Mouse (Mus musculus) spleen, adult 2 months (tissue): ENCODE data around the gene Pkd1.

Source experiments
- CTCF ChIP-seq: fragments of 200-500 bp; IDR thresholded peaks from 2 replicates; pipeline ENCODE4 v1.5.1; 2011; ENCODE audit warnings: mild to moderate bottlenecking, inconsistent platforms; ENCODE audit not compliant: insufficient read depth, insufficient read length, insufficient replicate concordance; ENCODE audit errors: extremely low read depth
- POLR2A ChIP-seq: fragments of 200-500 bp; IDR thresholded peaks from 2 replicates; pipeline ENCODE4 v1.6.1; 2011; ENCODE audit warnings: low read depth, low read length, inconsistent platforms

DNA sequence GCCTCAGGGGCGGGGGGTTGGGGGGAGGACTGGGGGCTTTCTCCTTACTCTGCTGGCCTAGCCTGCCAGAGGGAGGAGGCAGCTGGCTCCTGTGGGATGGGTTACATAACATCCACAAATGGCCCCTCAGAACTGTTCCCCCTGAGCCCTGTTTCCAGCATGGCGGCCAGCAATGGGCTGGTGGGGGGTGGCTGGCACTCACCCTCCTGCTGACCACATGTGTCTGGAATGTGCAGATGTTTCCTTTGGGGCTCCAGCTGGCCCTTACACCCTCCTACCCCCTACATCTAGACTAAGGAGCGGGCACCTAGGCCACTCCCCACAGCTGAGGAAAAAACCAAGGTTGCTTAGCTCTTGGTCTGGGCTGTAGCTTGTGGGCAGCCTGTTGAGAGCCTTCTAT, 9.5 kb downstream of the Pkd1 start:
- TF ChIP-seq POLR2A: no peak
- TF ChIP-seq CTCF: no peak
